Comparison of ENCODE assay signal across 9 mouse cellular contexts in genomic region chrX:99402841-99403520, GRCm38 (mm10).
A peak's percentile ranks its signal among the peaks of the same experiment; 100 is the strongest.
DNase-seq lines count a peak whose midpoint lies in the region; ATAC-seq and TF ChIP-seq lines count a peak whose summit lies in the region.
"Had no signal": no experiment of that assay in that cellular context is flagged by ENCODE, and none has a peak within 500 bp of the region (broad histone marks: within the 10 kb centered on the region; RNA-seq: fewer than 3 reads in every experiment).

No protein-coding gene starts in this region.

- H3K4me3 ChIP-seq in kidney, embryonic 15.5 days (replicated peaks) = no peak overlapping the region
- H3K4me3 ChIP-seq in stomach, postnatal 0 days (ENCODE audit: low read depth, low read length) = no peak overlapping the region
- H3K4me3 ChIP-seq: limb, embryonic 12.5 days had no signal

- 58% methylated on average over 9 of the region's 9 CpGs for WGBS in kidney, embryonic 15.5 days
- 47% methylated on average over 9 of the region's 9 CpGs for WGBS in stomach, postnatal 0 days

- DNase-seq in CD4-positive, CD25-positive, alpha-beta regulatory T cell, adult 2 months (ENCODE audit: low read depth, low spot score) = peak; percentile 23
- DNase-seq in layer of hippocampus, postnatal 10 days (ENCODE audit: low spot score in 2 of 2) = peak; percentile 18 to 26
- no peak for DNase-seq in layer of hippocampus, adult 9-10 months (ENCODE audit: low spot score)
- peak; percentile 2 for DNase-seq in c-Kit-positive CD71-negative TER-119-negative erythroid progenitor cells, embryonic 14.5 days (ENCODE audit: low read depth)
- DNase-seq in stomach, postnatal 0 days (ENCODE audit: low spot score) = no peak
- DNase-seq in ovary, adult 18-20 months (ENCODE audit: low spot score) = no peak

- ATAC-seq in CD4-positive, CD25-positive, alpha-beta regulatory T cell, adult 4 months = no peak
- 0 out of 2 replicates have a peak, but pooled peaks have one; percentile 14 for ATAC-seq in kidney, embryonic 15.5 days (replicated peaks; ENCODE audit: low FRiP score)
- ATAC-seq in stomach, postnatal 0 days (ENCODE audit: low FRiP score, low TSS enrichment) = no peak

- H3K36me3 ChIP-seq in kidney, embryonic 15.5 days = no peaks in the 10 kb centered on the region
- no peaks in the 10 kb centered on the region for H3K36me3 ChIP-seq in stomach, postnatal 0 days (ENCODE audit: control insufficient read depth, insufficient read depth, low read length)
- H3K36me3 ChIP-seq: limb, embryonic 12.5 days had no signal

- peak overlapping the region; percentile 59; the same call in 1 of the 2 replicates for H3K27ac ChIP-seq in kidney, embryonic 15.5 days
- no peak overlapping the region for H3K27ac ChIP-seq in stomach, postnatal 0 days (replicated peaks)

- H3K4me2 ChIP-seq in kidney, embryonic 15.5 days = no peak overlapping the region
- H3K4me2 ChIP-seq in stomach, postnatal 0 days (replicated peaks; ENCODE audit: low read depth) = no peak overlapping the region
- H3K4me2 ChIP-seq: limb, embryonic 12.5 days had no signal

- H3K4me1 ChIP-seq in kidney, embryonic 15.5 days = 0 out of 2 replicates have a peak, but pooled peaks cover 13% of the 10 kb centered on the region
- H3K4me1 ChIP-seq in stomach, postnatal 0 days (replicated peaks; ENCODE audit: control insufficient read depth, insufficient read depth) = no peaks in the 10 kb centered on the region

- no peak for TF ChIP-seq EP300 in stomach, postnatal 0 days (optimal IDR thresholded peaks at IDR 0.05)

- TF ChIP-seq CTCF in stomach, postnatal 0 days (IDR thresholded peaks at IDR 0.05; ENCODE audit: low read depth) = peak; percentile 67

- peaks cover 49% of the 10 kb centered on the region for H3K27me3 ChIP-seq in kidney, embryonic 15.5 days
- no peaks in the 10 kb centered on the region for H3K27me3 ChIP-seq in stomach, postnatal 0 days (ENCODE audit: control insufficient read depth, insufficient read depth, low read length)

- no peaks in the 10 kb centered on the region for H3K9me3 ChIP-seq in kidney, embryonic 15.5 days (replicated peaks)
- no peaks in the 10 kb centered on the region for H3K9me3 ChIP-seq in stomach, postnatal 0 days (ENCODE audit: control insufficient read depth, low read length)
- H3K9me3 ChIP-seq: limb, embryonic 12.5 days had no signal

- no peak overlapping the region for H3K9ac ChIP-seq in kidney, embryonic 15.5 days
- no peak overlapping the region for H3K9ac ChIP-seq in stomach, postnatal 0 days (ENCODE audit: low read length)
- H3K9ac ChIP-seq: limb, embryonic 12.5 days had no signal

Comparison
In these comparisons a context has a peak if more than half of its experiments do, and no peak if none do; other contexts are left out.
1. DNase-seq: peak in CD4-positive, CD25-positive, alpha-beta regulatory T cell, adult 2 months (single experiment), layer of hippocampus, postnatal 10 days (2 of 2) and c-Kit-positive CD71-negative TER-119-negative erythroid progenitor cells, embryonic 14.5 days (single experiment); none in layer of hippocampus, adult 9-10 months (single experiment), stomach, postnatal 0 days (single experiment) and ovary, adult 18-20 months (single experiment).